Mouse (Mus musculus): Measurements from ENCODE around the gene Zfp143.
"Not testable (repeated sequence)": the region's sequence is repeated elsewhere in the genome, so short reads cannot be mapped to it uniquely, and the experiment has no call there.

The Zfp143 gene

GRCm38 (mm10) chr7:110061199-110061751, at the start of gene Zfp143:
Gene Zfp143, plus strand, starts transcription at chr7:110061217.
- DNase-seq (ENCODE audit: low spot score in 2 of 2), result peak; percentile 100

- DNase-seq (ENCODE audit: low spot score in 2 of 2), result no peak
Observed at GRCm38 (mm10) chr7:110011417-110011816, 49.6 kb upstream of the Zfp143 start.

- no peak for DNase-seq (ENCODE audit: low spot score in 2 of 2)
Observed at GRCm38 (mm10) chr7:110014272-110014671, 46.7 kb upstream of the Zfp143 start.

GRCm38 (mm10) chr7:110018117-110018630, 42.8 kb upstream of the Zfp143 start, which contains the start of gene Ipo7:
Gene Ipo7, plus strand, starts transcription at chr7:110018274.
- peak; percentile 93 for DNase-seq (ENCODE audit: low spot score in 2 of 2)

- DNase-seq (ENCODE audit: low spot score in 2 of 2), result peak; percentile 20 to 33
Observed at GRCm38 (mm10) chr7:110018631-110019482, 42.2 kb upstream of the Zfp143 start.

GRCm38 (mm10) chr7:110023553-110023952, 37.5 kb upstream of the Zfp143 start:
- DNase-seq (ENCODE audit: low spot score in 2 of 2), result no peak

- no peak for DNase-seq (ENCODE audit: low spot score in 2 of 2)
Observed at GRCm38 (mm10) chr7:110026594-110026993, 34.4 kb upstream of the Zfp143 start.

GRCm38 (mm10) chr7:110028826-110029225, 32.2 kb upstream of the Zfp143 start:
- no peak for DNase-seq (ENCODE audit: low spot score in 2 of 2)

GRCm38 (mm10) chr7:110030342-110030741, 30.7 kb upstream of the Zfp143 start:
- no peak for DNase-seq (ENCODE audit: low spot score in 2 of 2)

- DNase-seq (ENCODE audit: low spot score in 2 of 2), result not testable (repeated sequence)
Observed at GRCm38 (mm10) chr7:110057723-110058122, 3.3 kb upstream of the Zfp143 start.

GRCm38 (mm10) chr7:110059092-110059785, 1.8 kb upstream of the Zfp143 start:
- DNase-seq (ENCODE audit: low spot score in 2 of 2), result peak; percentile 14 to 27

- DNase-seq (ENCODE audit: low spot score in 2 of 2), result no peak
Observed at GRCm38 (mm10) chr7:110060106-110060668, 830 bp upstream of the Zfp143 start.

GRCm38 (mm10) chr7:110060669-110061198, 283 bp upstream of the Zfp143 start:
- DNase-seq (ENCODE audit: low spot score in 2 of 2), result no peak

GRCm38 (mm10) chr7:110061752-110062273, 796 bp downstream of the Zfp143 start:
- peak; percentile 84 for DNase-seq (ENCODE audit: low spot score in 2 of 2)

GRCm38 (mm10) chr7:110063731-110064130, 2.7 kb downstream of the Zfp143 start:
- no peak for DNase-seq (ENCODE audit: low spot score in 2 of 2)

- no peak for DNase-seq (ENCODE audit: low spot score in 2 of 2)
Observed at GRCm38 (mm10) chr7:110069070-110069469, 8.1 kb downstream of the Zfp143 start.

GRCm38 (mm10) chr7:110078168-110078567, 17.2 kb downstream of the Zfp143 start:
- DNase-seq (ENCODE audit: low spot score in 2 of 2), result no peak

GRCm38 (mm10) chr7:110083386-110084165, 22.6 kb downstream of the Zfp143 start:
- peak; percentile 11 to 35 for DNase-seq (ENCODE audit: low spot score in 2 of 2)

GRCm38 (mm10) chr7:110085217-110085616, 24.2 kb downstream of the Zfp143 start:
- no peak for DNase-seq (ENCODE audit: low spot score in 2 of 2)

- DNase-seq (ENCODE audit: low spot score in 2 of 2), result no peak
Observed at GRCm38 (mm10) chr7:110087914-110088313, 26.9 kb downstream of the Zfp143 start.

GRCm38 (mm10) chr7:110091670-110092069, 30.7 kb downstream of the Zfp143 start:
- no peak for DNase-seq (ENCODE audit: low spot score in 2 of 2)

All from spleen, postnatal 36 days (tissue).